Mouse (Mus musculus) heart, postnatal 0 days (tissue): Measurements from ENCODE around the gene Trp53i13. TPM values are rescaled to one million over a fixed set of nuclear protein-coding genes. Genes with fewer than 3 reads are reported as not detected.

Source experiments
- ATAC-seq: fragments of 200-750 bp; cut with Nextera tagmentation; 2 replicates; pipeline ENCODE4 v1.8.0; 2017; ENCODE audit warnings: low read depth, moderate number of reproducible peaks, moderate library complexity; ENCODE audit not compliant: insufficient read depth
- DNase-seq: peaks from one replicate; pipeline ENCODE4 v3.0.0-alpha.2; 2016; ENCODE audit warnings: low spot score
- H3K27ac ChIP-seq: fragments of 300-500 bp; sonication (generic); 2 replicates; pipeline ENCODE4 v1.5.1; 2014; ENCODE audit warnings: low read depth, mild to moderate bottlenecking
- H3K27me3 ChIP-seq: fragments of 300-500 bp; sonication (generic); 2 replicates; pipeline ENCODE4 v1.6.1; 2014; ENCODE audit warnings: low read length, mixed read lengths; ENCODE audit not compliant: control insufficient read depth, insufficient read depth
- H3K36me3 ChIP-seq: fragments of 300-500 bp; sonication (generic); replicated peaks from 2 replicates; pipeline ENCODE4 v1.6.1; 2014; ENCODE audit warnings: low read length, mixed read lengths; ENCODE audit not compliant: control insufficient read depth, insufficient read depth
- H3K4me1 ChIP-seq: fragments of 300-500 bp; sonication (generic); 2 replicates; pipeline ENCODE4 v1.6.1; 2014; ENCODE audit warnings: antibody characterized with exemption; ENCODE audit not compliant: control insufficient read depth, insufficient read depth
- H3K4me2 ChIP-seq: fragments of 300-500 bp; sonication (generic); 2 replicates; pipeline ENCODE4 v1.6.1; 2014; ENCODE audit warnings: low read depth, mild to moderate bottlenecking, low read length, moderate library complexity
- H3K4me3 ChIP-seq: fragments of 300-500 bp; sonication (generic); 2 replicates; pipeline ENCODE4 v1.5.1; 2014; ENCODE audit warnings: low read depth, low read length
- H3K9ac ChIP-seq: fragments of 300-500 bp; sonication (generic); replicated peaks from 2 replicates; pipeline ENCODE4 v1.6.1; 2014; ENCODE audit warnings: low read depth, low read length, mixed read lengths
- H3K9me3 ChIP-seq: fragments of 300-500 bp; sonication (generic); replicated peaks from 2 replicates; pipeline ENCODE4 v1.6.1; 2016; ENCODE audit warnings: low read length; ENCODE audit not compliant: control insufficient read depth
- CTCF ChIP-seq: IDR thresholded peaks from 2 replicates; pipeline ENCODE4 v1.5.1; 2016; ENCODE audit warnings: antibody characterized with exemption, control low read depth, low read depth
- EP300 ChIP-seq: IDR thresholded peaks from 2 replicates; pipeline ENCODE4 v1.6.1; 2016; ENCODE audit warnings: antibody characterized with exemption, low read depth
- WGBS: fragments of 180-500 bp; shearing (Covaris S2); extraction: QIAGEN DNeasy Blood & Tissue Kit; methylation state at CpG from one replicate; pipeline ENCODE4 v1.1.7; 2014; 5-methylcytosine and 5-hydroxymethylcytosine counted together
- polyA plus RNA-seq: library from polyadenylated mRNA; unstranded; fragments of >200 nt; fragmentation: Nextera tagmentation; extraction: Ambion mirVana; gene quantifications from 2 replicates; pipeline ENCODE4 v1.2.1, GENCODE M21; 2015
- total RNA-seq: library from RNA; depleted of rRNA; stranded (reverse); fragments of >200 nt; gene quantifications from 2 replicates; pipeline ENCODE4 v1.2.3, GENCODE M21; 2014; ENCODE audit warnings: low replicate concordance

Trp53i13 gene
- total and polyA plus RNA-seq, 2 experiments from 2014 or later = 13.3 to 23.8 TPM

- H3K36me3 ChIP-seq = peaks cover 65% of the 10 kb centered on the region
- no peak overlapping the region for H3K27ac ChIP-seq
- TF ChIP-seq CTCF = peak; percentile 86
- no peak for TF ChIP-seq EP300
- no peak overlapping the region for H3K4me2 ChIP-seq
- DNase-seq (peak; percentile 63), ATAC-seq (peak; percentile 20; the same call in 1 of the 2 replicates)
- H3K4me1 ChIP-seq = peaks cover 21% of the 10 kb centered on the region
- no peaks in the 10 kb centered on the region for H3K9me3 ChIP-seq
- no peaks in the 10 kb centered on the region for H3K27me3 ChIP-seq
- H3K9ac ChIP-seq = no peak overlapping the region
- H3K4me3 ChIP-seq = no peak overlapping the region
- WGBS = 19% methylated on average over 5 of the region's 5 CpGs
Measured at GRCm38 (mm10) chr11:77501392-77501791, 14.4 kb downstream of the Trp53i13 start.

GRCm38 (mm10) chr11:77500361-77501325 lies 15.1 kb downstream of the Trp53i13 start:
- DNase-seq = no peak
- TF ChIP-seq EP300 (no peak), CTCF (0 out of 2 replicates have a peak, but pooled peaks have one; percentile 3)
- no peak for ATAC-seq
- Histone ChIP-seq H3K4me3 (no peak overlapping the region), H3K9me3 (no peaks in the 10 kb centered on the region), H3K4me2 (no peak overlapping the region), H3K27me3 (no peaks in the 10 kb centered on the region), H3K9ac (no peak overlapping the region; the same call in 1 of the 2 replicates), H3K36me3 (peaks cover 58% of the 10 kb centered on the region), H3K4me1 (peaks cover 21% of the 10 kb centered on the region), H3K27ac (no peak overlapping the region)
- WGBS = 78% methylated on average over 17 of the region's 17 CpGs

- no peak overlapping the region for H3K4me3 ChIP-seq
- H3K9me3 ChIP-seq = no peaks in the 10 kb centered on the region
- DNase-seq (no peak), ATAC-seq (no peak)
- H3K27me3 ChIP-seq = no peaks in the 10 kb centered on the region
- 67% methylated on average over 7 of the region's 7 CpGs for WGBS
- H3K36me3 ChIP-seq = peaks cover 45% of the 10 kb centered on the region
- H3K27ac ChIP-seq = no peak overlapping the region
- no peak for TF ChIP-seq CTCF
- no peak for TF ChIP-seq EP300
- no peak overlapping the region for H3K4me2 ChIP-seq
- no peak overlapping the region for H3K9ac ChIP-seq
- H3K4me1 ChIP-seq = peaks cover 25% of the 10 kb centered on the region
Measured at GRCm38 (mm10) chr11:77499354-77499753, 16.4 kb downstream of the Trp53i13 start.

- DNase-seq (no peak), ATAC-seq (no peak)
- Histone ChIP-seq H3K27ac (peak overlapping the region; percentile 94), H3K4me3 (no peak overlapping the region), H3K9ac (no peak overlapping the region), H3K36me3 (peaks cover 36% of the 10 kb centered on the region), H3K27me3 (no peaks in the 10 kb centered on the region), H3K9me3 (no peaks in the 10 kb centered on the region), H3K4me2 (peak overlapping the region; percentile 20; the same call in 1 of the 2 replicates), H3K4me1 (peaks cover 25% of the 10 kb centered on the region)
- WGBS = 60% methylated on average over 12 of the region's 12 CpGs
- TF ChIP-seq EP300 (no peak), CTCF (no peak)
Measured at GRCm38 (mm10) chr11:77498261-77499139, 17.3 kb downstream of the Trp53i13 start.

- Histone ChIP-seq H3K9me3 (no peaks in the 10 kb centered on the region), H3K4me2 (peak overlapping the region; percentile 20; the same call in 1 of the 2 replicates), H3K9ac (no peak overlapping the region), H3K27ac (peak overlapping the region; percentile 94), H3K27me3 (no peaks in the 10 kb centered on the region), H3K36me3 (peaks cover 30% of the 10 kb centered on the region), H3K4me3 (no peak overlapping the region), H3K4me1 (peaks cover 25% of the 10 kb centered on the region)
- TF ChIP-seq CTCF = no peak
- no peak for TF ChIP-seq EP300
- DNase-seq (peak; percentile 45), ATAC-seq (peak; percentile 36)
- 47% methylated on average over 4 of the region's 4 CpGs for WGBS
Measured at GRCm38 (mm10) chr11:77497851-77498250, 17.9 kb downstream of the Trp53i13 start.
